Mouse (Mus musculus) thymus, postnatal 14 days (tissue): Measurements from ENCODE around the gene March5.

Experiments
- DNase-seq: peaks from one replicate; pipeline ENCODE4 v3.0.0; 2021

March5 gene

GRCm38 (mm10) chr19:37265333-37266103, 58.2 kb downstream of the March5 start:
- peak; percentile 88 for DNase-seq

GRCm38 (mm10) chr19:37269106-37269505, 61.8 kb downstream of the March5 start:
- DNase-seq, result no peak
